Mouse (Mus musculus): Measurements from ENCODE around the gene Atf6. TPM values are rescaled to one million over a fixed set of nuclear protein-coding genes. Genes with fewer than 3 reads are reported as not detected.

Gene Atf6
- polyA plus RNA-seq, 1 experiment from 2014 or later: 7.5 TPM

GRCm38 (mm10) chr1:170702263-170702662 lies 165.3 kb downstream of the Atf6 start:
- Histone ChIP-seq H3K36me3 (ENCODE audit: control insufficient read depth, insufficient read depth, low read length) (no peaks in the 10 kb centered on the region), H3K4me3 (ENCODE audit: low read depth, low read length) (no peak overlapping the region), H3K4me1 (ENCODE audit: control insufficient read depth, insufficient read depth, low read length) (no peaks in the 10 kb centered on the region), H3K9ac (ENCODE audit: low read length) (no peak overlapping the region), H3K9me3 (replicated peaks; ENCODE audit: control insufficient read depth, low read length) (no peaks in the 10 kb centered on the region), H3K4me2 (ENCODE audit: low read length) (no peak overlapping the region), H3K27ac (ENCODE audit: low read depth, low read length) (no peak overlapping the region), H3K27me3 (replicated peaks; ENCODE audit: control insufficient read depth, insufficient read depth, low read length) (no peaks in the 10 kb centered on the region)
- WGBS: 89% methylated on average over 2 of the region's 2 CpGs
- ATAC-seq (no peak), DNase-seq (ENCODE audit: low spot score) (no peak)

- WGBS: 88% methylated on average over 8 of the region's 8 CpGs
- ATAC-seq (no peak), DNase-seq (ENCODE audit: low spot score) (no peak)
- H3K4me3 ChIP-seq (ENCODE audit: low read depth, low read length): no peak overlapping the region
- no peak overlapping the region for H3K27ac ChIP-seq (ENCODE audit: low read depth, low read length)
- no peak overlapping the region for H3K9ac ChIP-seq (ENCODE audit: low read length)
- no peaks in the 10 kb centered on the region for H3K36me3 ChIP-seq (ENCODE audit: control insufficient read depth, insufficient read depth, low read length)
- no peaks in the 10 kb centered on the region for H3K27me3 ChIP-seq (replicated peaks; ENCODE audit: control insufficient read depth, insufficient read depth, low read length)
- H3K9me3 ChIP-seq (replicated peaks; ENCODE audit: control insufficient read depth, low read length): no peaks in the 10 kb centered on the region
- H3K4me1 ChIP-seq (ENCODE audit: control insufficient read depth, insufficient read depth, low read length): no peaks in the 10 kb centered on the region
- no peak overlapping the region for H3K4me2 ChIP-seq (ENCODE audit: low read length)
Observed at GRCm38 (mm10) chr1:170701582-170701981, 166.0 kb downstream of the Atf6 start.

- DNase-seq (ENCODE audit: low spot score) (no peak), ATAC-seq (no peak)
- Histone ChIP-seq H3K9me3 (replicated peaks; ENCODE audit: control insufficient read depth, low read length) (no peaks in the 10 kb centered on the region), H3K4me1 (ENCODE audit: control insufficient read depth, insufficient read depth, low read length) (no peaks in the 10 kb centered on the region), H3K9ac (ENCODE audit: low read length) (no peak overlapping the region), H3K4me3 (ENCODE audit: low read depth, low read length) (no peak overlapping the region), H3K27ac (ENCODE audit: low read depth, low read length) (no peak overlapping the region), H3K36me3 (ENCODE audit: control insufficient read depth, insufficient read depth, low read length) (no peaks in the 10 kb centered on the region), H3K4me2 (ENCODE audit: low read length) (no peak overlapping the region), H3K27me3 (replicated peaks; ENCODE audit: control insufficient read depth, insufficient read depth, low read length) (no peaks in the 10 kb centered on the region)
- 69% methylated on average over 3 of the region's 3 CpGs for WGBS
Observed at GRCm38 (mm10) chr1:170701178-170701577, 166.4 kb downstream of the Atf6 start.

GRCm38 (mm10) chr1:170700496-170701027 lies 167.0 kb downstream of the Atf6 start:
- no peak overlapping the region for H3K9ac ChIP-seq (ENCODE audit: low read length)
- H3K36me3 ChIP-seq (ENCODE audit: control insufficient read depth, insufficient read depth, low read length): no peaks in the 10 kb centered on the region
- H3K9me3 ChIP-seq (replicated peaks; ENCODE audit: control insufficient read depth, low read length): no peaks in the 10 kb centered on the region
- H3K4me2 ChIP-seq (ENCODE audit: low read length): no peak overlapping the region
- no peaks in the 10 kb centered on the region for H3K27me3 ChIP-seq (replicated peaks; ENCODE audit: control insufficient read depth, insufficient read depth, low read length)
- ATAC-seq (no peak), DNase-seq (ENCODE audit: low spot score) (no peak)
- no peaks in the 10 kb centered on the region for H3K4me1 ChIP-seq (ENCODE audit: control insufficient read depth, insufficient read depth, low read length)
- no peak overlapping the region for H3K27ac ChIP-seq (ENCODE audit: low read depth, low read length)
- H3K4me3 ChIP-seq (ENCODE audit: low read depth, low read length): no peak overlapping the region
- WGBS: 74% methylated on average over 3 of the region's 3 CpGs

- 91% methylated on average over 9 of the region's 9 CpGs for WGBS
- Histone ChIP-seq H3K4me1 (ENCODE audit: control insufficient read depth, insufficient read depth, low read length) (no peaks in the 10 kb centered on the region), H3K27me3 (replicated peaks; ENCODE audit: control insufficient read depth, insufficient read depth, low read length) (no peaks in the 10 kb centered on the region), H3K9ac (ENCODE audit: low read length) (no peak overlapping the region), H3K27ac (ENCODE audit: low read depth, low read length) (no peak overlapping the region), H3K4me3 (ENCODE audit: low read depth, low read length) (no peak overlapping the region), H3K4me2 (ENCODE audit: low read length) (no peak overlapping the region), H3K9me3 (replicated peaks; ENCODE audit: control insufficient read depth, low read length) (no peaks in the 10 kb centered on the region), H3K36me3 (ENCODE audit: control insufficient read depth, insufficient read depth, low read length) (no peaks in the 10 kb centered on the region)
- DNase-seq (ENCODE audit: low spot score) (no peak), ATAC-seq (no peak)
Observed at GRCm38 (mm10) chr1:170699553-170699952, 168.0 kb downstream of the Atf6 start.

GRCm38 (mm10) chr1:170698771-170699170 lies 168.8 kb downstream of the Atf6 start:
- WGBS: 80% methylated on average over 3 of the region's 3 CpGs
- H3K27me3 ChIP-seq (replicated peaks; ENCODE audit: control insufficient read depth, insufficient read depth, low read length): no peaks in the 10 kb centered on the region
- no peak overlapping the region for H3K27ac ChIP-seq (ENCODE audit: low read depth, low read length)
- no peaks in the 10 kb centered on the region for H3K36me3 ChIP-seq (ENCODE audit: control insufficient read depth, insufficient read depth, low read length)
- no peak overlapping the region for H3K9ac ChIP-seq (ENCODE audit: low read length)
- no peak for ATAC-seq
- H3K4me2 ChIP-seq (ENCODE audit: low read length): no peak overlapping the region
- no peaks in the 10 kb centered on the region for H3K4me1 ChIP-seq (ENCODE audit: control insufficient read depth, insufficient read depth, low read length)
- H3K9me3 ChIP-seq (replicated peaks; ENCODE audit: control insufficient read depth, low read length): no peaks in the 10 kb centered on the region
- H3K4me3 ChIP-seq (ENCODE audit: low read depth, low read length): no peak overlapping the region
- DNase-seq (ENCODE audit: low spot score): no peak

GRCm38 (mm10) chr1:170697771-170698356 lies 169.7 kb downstream of the Atf6 start:
- 89% methylated on average over 7 of the region's 7 CpGs for WGBS
- Histone ChIP-seq H3K9me3 (replicated peaks; ENCODE audit: control insufficient read depth, low read length) (no peaks in the 10 kb centered on the region), H3K27me3 (replicated peaks; ENCODE audit: control insufficient read depth, insufficient read depth, low read length) (no peaks in the 10 kb centered on the region), H3K4me2 (ENCODE audit: low read length) (no peak overlapping the region), H3K4me3 (ENCODE audit: low read depth, low read length) (no peak overlapping the region), H3K4me1 (ENCODE audit: control insufficient read depth, insufficient read depth, low read length) (no peaks in the 10 kb centered on the region), H3K27ac (ENCODE audit: low read depth, low read length) (no peak overlapping the region), H3K9ac (ENCODE audit: low read length) (no peak overlapping the region), H3K36me3 (ENCODE audit: control insufficient read depth, insufficient read depth, low read length) (no peaks in the 10 kb centered on the region)
- ATAC-seq: no peak
- DNase-seq (ENCODE audit: low spot score): no peak

GRCm38 (mm10) chr1:170696996-170697395 lies 170.6 kb downstream of the Atf6 start:
- Histone ChIP-seq H3K4me3 (ENCODE audit: low read depth, low read length) (no peak overlapping the region), H3K27me3 (replicated peaks; ENCODE audit: control insufficient read depth, insufficient read depth, low read length) (no peaks in the 10 kb centered on the region), H3K9me3 (replicated peaks; ENCODE audit: control insufficient read depth, low read length) (no peaks in the 10 kb centered on the region), H3K4me2 (ENCODE audit: low read length) (no peak overlapping the region), H3K4me1 (ENCODE audit: control insufficient read depth, insufficient read depth, low read length) (no peaks in the 10 kb centered on the region), H3K27ac (ENCODE audit: low read depth, low read length) (no peak overlapping the region), H3K9ac (ENCODE audit: low read length) (no peak overlapping the region), H3K36me3 (ENCODE audit: control insufficient read depth, insufficient read depth, low read length) (no peaks in the 10 kb centered on the region)
- DNase-seq (ENCODE audit: low spot score) (no peak), ATAC-seq (no peak)
- WGBS: 95% methylated on average over 8 of the region's 8 CpGs

- H3K9ac ChIP-seq (ENCODE audit: low read length): no peak overlapping the region
- H3K4me3 ChIP-seq (ENCODE audit: low read depth, low read length): no peak overlapping the region
- no peak for ATAC-seq
- no peaks in the 10 kb centered on the region for H3K27me3 ChIP-seq (replicated peaks; ENCODE audit: control insufficient read depth, insufficient read depth, low read length)
- H3K9me3 ChIP-seq (replicated peaks; ENCODE audit: control insufficient read depth, low read length): no peaks in the 10 kb centered on the region
- DNase-seq (ENCODE audit: low spot score): no peak
- H3K36me3 ChIP-seq (ENCODE audit: control insufficient read depth, insufficient read depth, low read length): no peaks in the 10 kb centered on the region
- WGBS: 45% methylated on average over 6 of the region's 6 CpGs
- no peak overlapping the region for H3K4me2 ChIP-seq (ENCODE audit: low read length)
- H3K4me1 ChIP-seq (ENCODE audit: control insufficient read depth, insufficient read depth, low read length): no peaks in the 10 kb centered on the region
- no peak overlapping the region for H3K27ac ChIP-seq (ENCODE audit: low read depth, low read length)
Observed at GRCm38 (mm10) chr1:170695326-170695725, 172.2 kb downstream of the Atf6 start.
